Mouse (Mus musculus) neutrophil, adult 5-6 weeks (primary cell): Measurements from ENCODE around the gene Osbpl6. TPM values are rescaled to one million over a fixed set of nuclear protein-coding genes. Genes with fewer than 3 reads are reported as not detected.

ENCODE experiments used
- ATAC-seq: fragments of 151-379, 151-347 bp; 2 replicates; pipeline ENCODE4 v1.8.0; 2017; ENCODE audit warnings: mild to moderate bottlenecking, moderate TSS enrichment; ENCODE audit not compliant: insufficient number of reproducible peaks, poor library complexity, low FRiP score, severe bottlenecking; ENCODE audit errors: extremely low read depth
- total RNA-seq: library from RNA; stranded (forward); fragments of 200-1000 nt; gene quantifications from 2 replicates; pipeline ENCODE4 v1.2.3, GENCODE M21; 2017

The Osbpl6 gene
- total RNA-seq, 1 experiment from 2014 or later = not detected

DNA sequence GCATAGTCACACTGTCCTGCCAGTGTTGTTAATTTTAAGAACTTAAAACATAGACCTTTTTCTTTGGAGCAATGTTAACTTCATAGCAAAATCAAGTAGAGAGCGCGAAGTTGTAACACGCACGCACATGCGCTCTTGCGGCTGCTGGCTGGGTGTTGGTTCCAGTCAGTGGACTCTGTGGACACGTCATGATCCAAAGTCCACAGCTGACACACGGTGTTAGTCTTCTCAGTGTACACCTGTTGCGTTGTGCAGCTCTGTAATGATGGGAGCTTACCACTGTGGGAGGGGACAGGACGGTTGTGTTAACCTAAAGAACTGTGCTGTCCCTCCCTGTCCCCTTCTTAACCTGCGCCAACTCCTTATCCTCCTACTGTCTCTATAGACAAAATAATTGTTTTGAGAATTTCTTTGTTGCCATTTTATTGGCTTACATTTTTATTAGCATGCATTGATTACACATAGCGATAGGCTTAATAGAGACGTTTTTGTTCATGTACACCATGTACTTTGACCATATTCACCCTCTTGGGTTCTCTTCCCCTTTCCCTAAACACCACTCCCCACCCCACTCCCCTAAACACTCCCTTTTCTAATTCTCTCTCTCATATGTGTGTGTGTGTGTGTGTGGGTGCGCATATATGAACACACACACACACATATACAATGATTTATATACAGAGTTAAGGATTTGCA lies 11.3 kb downstream of the Osbpl6 start:
- ATAC-seq = no peak

DNA sequence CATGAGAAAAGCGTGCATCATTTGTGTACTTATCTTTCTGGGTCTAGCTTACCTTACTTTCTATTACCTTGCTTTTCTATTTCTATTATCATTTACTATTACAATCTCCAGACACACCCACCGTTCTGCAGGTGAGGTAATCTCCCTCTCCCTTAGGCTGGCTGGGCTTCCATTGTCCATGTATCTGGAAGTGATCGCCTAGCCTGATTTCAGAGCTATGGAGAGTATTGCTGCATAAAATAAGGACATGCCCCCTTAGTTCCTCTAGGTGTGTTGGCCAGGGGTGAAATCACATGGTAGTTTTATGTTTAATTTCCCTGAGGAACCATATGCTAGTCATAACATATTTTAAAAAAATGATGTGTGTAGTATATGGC lies 11.8 kb downstream of the Osbpl6 start:
- ATAC-seq = no peak

DNA sequence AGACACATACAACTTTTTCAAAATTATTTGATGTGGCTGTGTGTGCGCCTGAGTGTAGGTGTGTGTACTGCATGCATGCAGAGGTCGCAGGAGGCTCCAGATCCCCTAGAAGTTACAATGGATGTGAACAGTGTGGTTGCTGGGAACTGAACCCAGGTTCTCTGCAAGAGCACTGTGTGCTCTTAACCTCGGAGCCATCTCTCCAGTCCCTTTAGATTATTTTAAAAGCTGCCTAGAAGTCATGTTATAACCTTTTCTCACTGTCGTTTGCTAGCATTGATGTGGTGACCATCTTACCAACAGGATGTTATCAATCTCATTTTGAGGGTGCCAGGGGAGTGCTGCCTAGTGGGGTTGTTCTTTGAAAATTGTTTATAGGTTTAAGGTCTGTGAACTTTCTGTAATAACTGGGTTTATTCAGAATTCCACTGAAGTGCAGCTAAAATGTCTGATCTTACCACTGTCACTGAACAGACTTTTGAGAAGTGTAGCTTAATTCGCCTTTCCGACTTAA lies 15.2 kb downstream of the Osbpl6 start:
- no peak for ATAC-seq

DNA sequence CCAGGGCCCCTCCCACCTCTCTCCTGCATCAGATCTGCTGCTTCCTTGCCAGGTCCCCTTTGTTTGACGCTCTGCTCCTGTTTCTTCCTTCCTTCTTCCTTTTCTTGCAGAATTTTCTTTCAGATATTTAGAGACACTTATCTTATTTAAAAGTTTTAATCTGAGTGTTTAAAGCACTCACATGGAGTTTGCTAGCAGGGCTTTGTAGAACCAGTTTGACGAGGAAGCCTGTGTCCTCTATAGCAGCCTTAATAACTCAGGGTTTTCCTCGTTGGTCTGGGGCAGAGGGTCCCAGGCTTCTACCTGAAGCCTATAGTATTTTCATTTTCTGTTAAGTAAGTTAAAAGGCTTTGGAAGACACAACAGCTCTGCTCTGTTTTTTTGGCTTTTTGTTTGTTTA lies 20.5 kb downstream of the Osbpl6 start:
- no peak for ATAC-seq

DNA sequence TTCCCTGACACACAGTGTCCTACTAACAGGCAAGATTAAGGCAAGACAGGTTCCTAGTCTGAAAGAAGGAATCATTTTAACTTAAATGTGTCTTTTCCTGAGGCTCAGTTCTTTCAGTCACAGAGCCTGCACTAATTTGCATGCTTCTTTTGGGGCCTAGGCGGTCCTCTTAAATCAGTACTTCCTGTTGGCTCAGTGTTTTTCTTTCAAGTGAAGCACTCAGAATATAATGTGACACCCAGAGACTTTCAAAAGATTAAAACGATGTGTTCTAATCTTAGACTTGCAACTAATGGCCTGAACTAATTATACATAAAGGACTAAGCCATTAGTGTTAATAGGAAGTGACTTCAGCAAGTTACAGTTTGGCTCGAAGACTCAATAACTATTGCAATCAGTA lies 23.0 kb downstream of the Osbpl6 start:
- ATAC-seq = no peak

DNA sequence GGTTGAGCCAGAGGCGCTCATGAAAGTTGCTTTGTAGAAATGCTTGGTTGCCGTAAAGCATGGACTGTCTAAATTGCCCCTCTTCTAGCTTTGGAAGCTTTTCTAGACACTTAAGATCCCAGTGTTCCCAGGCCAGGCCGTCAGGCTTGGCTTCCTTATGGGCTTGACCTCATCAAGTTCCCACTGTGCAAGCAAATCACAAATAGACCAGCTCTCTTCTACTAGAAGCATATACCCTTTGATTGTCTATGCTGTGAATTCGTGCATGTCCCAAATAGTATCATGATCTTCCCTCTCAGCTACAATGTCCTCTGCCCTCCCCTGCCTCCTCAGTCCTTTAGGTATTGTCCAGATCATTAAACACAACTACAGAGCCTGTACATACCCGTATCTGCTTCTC lies 23.5 kb downstream of the Osbpl6 start:
- no peak for ATAC-seq

DNA sequence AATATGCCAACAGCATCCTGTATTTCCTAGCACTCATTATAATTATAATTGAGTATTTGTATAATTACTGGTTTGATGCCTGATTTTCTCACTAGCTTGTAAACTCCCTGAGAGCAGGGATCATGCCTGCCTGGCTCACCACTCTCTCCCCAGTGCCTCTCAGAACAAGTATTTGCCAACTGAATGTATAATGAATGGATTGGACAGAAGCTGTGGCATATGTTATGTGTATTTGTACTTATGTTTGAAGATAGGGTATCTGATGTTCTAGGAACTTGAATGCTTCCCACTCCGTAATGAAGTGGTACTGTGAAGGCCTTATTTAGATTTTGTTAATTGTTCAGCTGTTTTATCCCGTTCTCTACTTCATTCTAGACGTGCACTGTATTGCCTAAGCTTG lies 24.2 kb downstream of the Osbpl6 start:
- no peak for ATAC-seq

DNA sequence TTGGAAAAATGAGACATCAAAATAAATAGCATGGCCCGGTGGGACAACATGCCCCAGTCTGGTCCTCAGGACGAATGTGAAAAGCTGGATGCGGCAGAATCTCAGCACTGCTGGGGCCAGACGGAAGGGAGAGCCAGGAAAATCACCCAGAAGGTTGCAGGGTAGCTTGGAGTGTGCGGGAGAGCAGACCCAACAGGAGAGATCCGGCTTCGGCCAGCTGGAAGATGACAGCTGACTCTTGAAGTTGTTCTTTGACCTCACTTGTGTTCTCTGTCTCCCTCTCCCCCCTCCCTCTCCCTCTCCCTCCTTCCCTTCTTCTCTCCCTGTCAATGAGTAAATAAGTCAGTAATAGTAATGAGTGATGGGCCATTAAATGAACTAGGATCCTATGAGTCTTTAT lies 27.9 kb downstream of the Osbpl6 start:
- no peak for ATAC-seq

DNA sequence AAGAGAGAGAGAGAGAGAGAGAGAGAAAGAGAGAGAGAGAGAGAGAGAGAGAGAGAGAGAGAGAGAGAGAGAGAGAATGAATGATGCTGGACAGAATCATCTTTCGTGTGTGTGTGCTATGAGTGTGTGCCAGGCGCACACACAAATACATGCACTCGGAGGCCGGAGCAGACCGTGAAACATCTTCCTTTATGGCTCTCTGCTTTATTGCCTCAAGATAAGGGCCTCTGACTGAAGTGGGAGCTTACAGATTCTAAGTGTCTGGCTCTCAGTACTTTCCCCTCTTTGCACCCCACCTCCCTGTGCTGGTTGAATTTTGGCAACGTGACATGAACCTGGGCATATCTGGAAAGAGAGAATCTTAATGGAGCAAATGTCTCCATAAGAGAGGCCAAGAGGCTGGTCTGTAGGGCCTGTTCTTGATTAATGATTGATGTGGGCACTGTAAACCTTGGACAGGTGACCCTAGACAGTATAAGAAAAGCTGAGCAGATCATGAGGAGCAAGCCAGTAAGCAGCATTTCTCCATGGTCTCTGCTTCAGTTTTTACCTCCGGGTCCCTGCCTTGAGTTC lies 29.4 kb downstream of the Osbpl6 start:
- no peak for ATAC-seq

DNA sequence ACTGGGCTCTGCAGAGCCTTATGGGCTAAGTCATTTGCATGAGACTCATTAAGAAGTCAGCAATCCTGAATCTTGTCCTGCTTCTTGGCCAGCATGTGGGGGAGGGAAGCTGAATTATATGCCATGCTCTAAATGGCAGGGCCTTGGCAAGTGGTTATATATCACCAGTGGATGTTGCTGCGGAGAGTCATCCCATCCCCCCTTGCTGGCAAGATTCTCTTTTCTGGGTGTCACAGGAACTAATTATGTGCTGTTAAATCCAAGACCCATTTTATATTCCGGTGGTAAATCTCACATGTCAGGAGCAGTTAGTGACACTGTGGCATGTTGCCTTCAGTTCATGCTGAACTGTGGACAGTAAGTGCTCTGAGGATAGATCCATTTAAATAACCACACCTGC lies 31.1 kb downstream of the Osbpl6 start:
- ATAC-seq = no peak

DNA sequence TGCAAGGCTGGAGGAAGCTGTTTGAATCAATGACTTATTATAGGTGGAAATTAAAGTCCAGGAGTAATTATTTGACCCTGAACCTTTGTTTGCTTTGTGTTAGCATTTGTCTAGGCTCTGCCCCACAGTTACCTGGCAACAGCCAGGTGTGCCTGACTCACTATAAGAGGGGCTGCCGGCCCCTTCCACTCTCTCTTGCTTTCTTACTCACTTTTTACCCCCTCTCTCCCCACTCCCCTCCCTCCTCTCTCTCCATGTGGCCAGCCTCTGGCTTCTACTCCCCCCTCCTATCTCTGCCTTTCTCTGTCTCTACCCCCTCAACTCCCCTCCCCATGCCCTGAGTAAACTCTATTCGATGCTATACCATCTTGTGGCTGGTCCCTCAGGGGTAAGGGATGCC lies 33.2 kb downstream of the Osbpl6 start:
- no peak for ATAC-seq

DNA sequence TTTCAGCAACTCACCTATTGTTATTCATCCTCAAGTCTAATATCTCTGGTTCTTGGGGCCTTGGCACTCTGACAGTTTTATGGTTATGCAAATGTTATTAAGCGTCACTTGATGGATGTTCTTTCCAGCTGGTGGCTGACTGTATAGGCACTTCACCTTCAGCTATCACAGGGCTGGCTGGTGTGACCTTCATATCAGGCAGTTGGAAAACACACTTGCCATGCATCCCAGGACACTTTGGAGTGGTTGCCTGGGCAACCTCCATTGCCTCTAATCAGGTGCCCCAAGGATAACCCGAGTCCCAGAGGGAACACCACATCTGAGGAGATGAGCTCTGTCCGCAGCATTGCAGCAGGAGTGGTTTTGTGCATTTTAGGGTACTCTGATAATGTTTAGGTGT lies 35.8 kb downstream of the Osbpl6 start:
- ATAC-seq = no peak

DNA sequence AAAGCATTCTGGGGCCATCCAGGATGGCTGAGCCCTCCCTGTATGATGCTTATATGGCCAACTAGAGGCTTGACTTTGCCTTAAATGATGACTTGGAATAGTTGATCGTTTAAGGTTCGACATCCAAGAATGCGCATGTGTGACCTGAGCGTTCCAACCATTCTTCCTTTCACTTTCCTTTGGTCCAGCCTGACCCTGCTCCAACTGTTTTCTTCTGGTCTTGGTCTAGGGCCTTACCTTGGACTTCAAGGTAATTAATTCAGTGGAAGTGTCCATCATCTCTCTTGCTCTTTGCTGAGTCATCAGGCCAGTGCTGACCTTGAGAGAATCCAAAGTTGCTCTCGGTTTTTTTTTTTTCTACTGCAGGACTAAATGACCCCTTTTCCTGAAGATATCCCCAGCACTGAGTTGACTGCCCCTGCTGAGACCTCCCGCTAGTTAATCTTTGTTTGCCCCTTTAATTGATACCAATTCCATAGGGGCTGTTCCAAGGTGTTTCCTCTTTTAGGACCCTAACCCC lies 43.6 kb downstream of the Osbpl6 start:
- ATAC-seq = no peak

DNA sequence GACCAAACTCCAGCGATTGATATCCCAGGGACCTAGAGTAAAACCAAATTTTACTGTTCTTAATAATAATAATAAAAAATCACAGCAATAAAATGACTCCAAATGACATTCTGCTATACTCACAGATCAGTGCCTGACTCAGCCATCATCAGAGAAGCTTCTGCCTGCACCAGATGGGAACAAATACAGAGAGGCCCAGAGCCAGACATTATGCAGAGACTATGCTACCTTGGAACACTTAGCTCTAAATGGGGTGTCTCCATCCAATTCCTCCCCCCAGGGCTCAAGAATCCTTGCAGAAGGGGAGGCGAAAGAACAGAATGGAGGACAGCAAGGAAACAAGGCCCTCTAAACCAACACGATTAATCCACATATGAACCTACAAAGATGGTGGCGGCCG lies 60.4 kb downstream of the Osbpl6 start:
- ATAC-seq = no peak

DNA sequence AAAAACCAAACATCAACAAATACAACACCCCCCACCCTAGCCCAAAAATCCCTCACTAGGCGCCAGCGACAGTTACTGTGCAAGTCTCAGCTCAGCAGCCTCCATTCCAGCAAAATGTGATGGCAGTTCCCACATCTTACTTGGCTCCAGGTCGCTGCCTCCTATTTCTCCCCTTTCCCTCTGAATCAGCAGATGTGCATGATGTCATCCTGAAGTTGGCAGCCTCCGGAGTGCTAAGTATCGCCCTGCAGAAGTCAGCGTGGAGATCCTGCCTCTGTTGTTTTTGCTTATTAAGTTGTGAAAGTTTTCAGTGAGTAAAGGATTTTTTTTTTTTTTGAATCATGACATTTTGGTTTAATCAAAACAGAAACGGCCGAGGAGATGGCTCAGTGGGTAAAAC lies 61.9 kb downstream of the Osbpl6 start:
- no peak for ATAC-seq

DNA sequence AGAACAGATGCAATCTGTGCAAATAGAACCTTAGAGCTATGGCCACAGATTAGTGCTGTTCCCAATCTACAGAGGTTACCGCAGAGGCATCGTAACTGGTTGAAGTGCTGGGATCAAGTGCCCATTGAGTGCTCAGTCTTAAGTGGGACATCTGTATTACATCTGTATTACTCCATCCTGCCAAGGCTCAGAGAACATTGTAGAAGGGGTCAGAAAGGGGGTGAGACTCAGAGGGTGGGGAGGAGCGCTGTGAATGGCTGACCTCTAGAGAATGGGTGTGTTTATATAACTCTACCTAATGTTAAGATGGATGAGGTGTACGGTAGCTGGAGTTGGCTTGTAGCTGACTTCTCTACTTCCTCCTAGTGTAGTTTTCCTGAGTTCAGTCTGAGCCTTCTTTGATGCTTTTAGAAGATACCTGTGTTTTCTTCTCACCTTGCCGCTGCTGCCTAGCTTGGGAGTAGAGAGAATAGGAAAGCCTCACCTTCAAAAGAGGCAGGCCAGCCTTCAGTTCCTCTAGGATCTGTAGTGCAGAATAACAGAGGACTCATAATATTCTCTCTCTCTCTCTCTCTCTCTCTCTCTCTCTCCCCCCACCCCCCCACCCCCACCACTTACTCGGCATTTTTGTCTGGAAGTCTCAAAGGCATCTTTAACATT lies 62.9 kb downstream of the Osbpl6 start:
- ATAC-seq = no peak

DNA sequence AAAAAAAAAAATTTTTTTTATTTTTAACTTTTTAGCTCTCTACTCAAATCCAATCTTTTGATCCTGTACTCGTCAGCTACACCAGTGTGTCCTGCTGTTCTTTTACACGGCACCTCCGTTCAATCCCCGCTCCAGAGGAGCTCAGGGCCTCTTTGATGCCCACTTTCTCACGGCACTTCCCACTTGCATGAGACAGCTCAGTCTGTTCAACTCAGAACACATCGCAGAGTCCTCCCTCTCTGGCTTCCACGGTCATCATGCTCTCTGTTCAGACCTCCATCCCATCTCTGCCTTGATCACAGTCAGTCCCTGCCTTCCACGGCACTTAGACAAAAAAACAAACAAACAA lies 63.4 kb downstream of the Osbpl6 start:
- ATAC-seq = no peak

DNA sequence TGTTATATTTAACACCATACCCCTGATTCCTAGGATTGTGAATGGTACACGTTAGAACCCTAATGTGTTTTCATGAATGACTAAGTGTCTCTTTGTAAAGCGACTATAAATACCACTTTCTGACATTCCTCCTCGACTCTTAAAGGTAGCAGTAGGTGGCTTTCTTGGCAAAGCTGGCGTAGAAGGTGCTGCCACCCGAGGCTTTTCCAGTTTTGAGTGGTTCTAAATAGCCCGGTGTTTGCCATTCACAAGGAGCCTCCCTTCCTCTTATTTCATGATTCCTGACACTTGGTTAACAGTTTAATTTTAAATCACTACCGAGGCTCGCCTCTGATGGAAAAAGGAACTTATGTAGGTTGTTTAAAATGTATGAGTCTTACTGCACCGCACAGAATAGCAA lies 64.1 kb downstream of the Osbpl6 start:
- ATAC-seq = no peak

DNA sequence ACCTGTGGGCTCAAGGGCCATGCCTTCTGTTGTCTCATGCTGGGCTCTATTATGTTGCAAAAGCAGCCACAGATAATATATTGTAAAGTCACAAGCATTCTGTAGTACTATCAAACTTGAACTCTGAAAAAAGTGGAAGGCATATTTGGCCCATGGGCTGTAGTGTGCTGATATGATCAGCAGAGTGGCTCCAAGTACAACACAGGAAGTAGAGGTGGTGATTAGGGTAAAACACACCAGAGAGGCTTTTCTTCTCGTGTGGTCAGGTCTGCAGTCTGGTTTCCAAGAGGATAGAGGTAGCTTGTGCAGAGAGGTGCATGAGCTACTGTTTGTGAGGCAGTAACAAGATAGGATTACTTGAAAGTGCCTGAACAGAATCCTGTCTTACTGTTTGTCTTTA lies 69.5 kb downstream of the Osbpl6 start:
- ATAC-seq = no peak

DNA sequence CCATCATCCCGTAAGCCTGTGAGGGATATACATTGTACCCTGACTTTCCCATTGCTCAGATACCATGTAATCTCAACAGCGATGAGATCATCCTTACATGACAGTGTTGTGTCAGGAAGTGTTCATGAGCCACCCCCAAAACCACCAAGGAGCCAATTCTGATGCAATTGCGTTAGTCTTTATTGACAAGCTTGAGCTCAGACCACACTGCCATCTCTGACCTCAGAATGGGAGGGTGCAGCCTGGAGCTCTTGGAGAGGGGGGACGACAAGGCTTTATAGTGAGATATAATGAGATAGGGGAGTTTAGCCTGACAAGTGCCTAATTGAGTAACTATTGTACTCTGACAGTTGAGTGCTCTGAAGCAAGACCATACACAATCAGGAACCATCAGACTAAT lies 82.5 kb downstream of the Osbpl6 start:
- ATAC-seq = no peak
